Mouse (Mus musculus) ES-Bruce4 (cell line): ENCODE measurements around the gene Qrfpr. TPM values are rescaled to one million over a fixed set of nuclear protein-coding genes. Genes with fewer than 3 reads are reported as not detected.

Experiments used
- H3K27ac ChIP-seq: 2 replicates; pipeline ENCODE4 v1.5.1; 2012; ENCODE audit warnings: low read length, inconsistent platforms; ENCODE audit not compliant: insufficient read depth
- H3K27me3 ChIP-seq: 2 replicates; pipeline ENCODE4 v1.6.1; 2012; ENCODE audit warnings: mild to moderate bottlenecking, low read length, inconsistent platforms; ENCODE audit not compliant: control insufficient read depth, poor library complexity, insufficient read depth, severe bottlenecking
- H3K36me3 ChIP-seq: 2 replicates; pipeline ENCODE4 v1.6.1; 2012; ENCODE audit warnings: inconsistent platforms, mild to moderate bottlenecking, low read length, moderate library complexity; ENCODE audit not compliant: control insufficient read depth, poor library complexity, insufficient read depth, severe bottlenecking
- H3K4me1 ChIP-seq: one replicate; pipeline ENCODE4 v1.8.1; 2011; ENCODE audit warnings: low read length; ENCODE audit not compliant: control insufficient read depth, insufficient read depth
- H3K4me3 ChIP-seq: 2 replicates; pipeline ENCODE4 v1.5.1; 2011; ENCODE audit warnings: low read depth, mild to moderate bottlenecking, low read length
- H3K9ac ChIP-seq: 2 replicates; pipeline ENCODE4 v1.6.1; 2012; ENCODE audit warnings: low read depth, mild to moderate bottlenecking, inconsistent platforms; ENCODE audit not compliant: poor library complexity, severe bottlenecking
- H3K9me3 ChIP-seq: replicated peaks from 2 replicates; pipeline ENCODE4 v1.6.1; 2012; ENCODE audit warnings: mild to moderate bottlenecking, low read length, inconsistent platforms; ENCODE audit not compliant: control insufficient read depth, poor library complexity, insufficient read depth, severe bottlenecking
- CTCF ChIP-seq: IDR thresholded peaks from one replicate; pipeline ENCODE4 v1.8.1; 2011; ENCODE audit warnings: low read depth, low read length
- EP300 ChIP-seq: IDR thresholded peaks from 2 replicates; pipeline ENCODE4 v1.6.1; 2011; ENCODE audit warnings: low read depth, low read length; ENCODE audit not compliant: insufficient read depth
- POLR2A ChIP-seq: IDR thresholded peaks from one replicate; pipeline ENCODE4 v1.8.1; 2011; ENCODE audit warnings: low read length; ENCODE audit not compliant: insufficient read depth
- polyA plus RNA-seq: library from polyadenylated mRNA; stranded (reverse); fragments of >200 nt; gene quantifications from 2 replicates; pipeline ENCODE4 v1.2.4, GENCODE M21; 2011; ENCODE audit warnings: low read depth; ENCODE audit not compliant: missing spikeins, insufficient read depth, insufficient read length

Gene Qrfpr
- polyA plus RNA-seq, 1 experiment = not detected

DNA sequence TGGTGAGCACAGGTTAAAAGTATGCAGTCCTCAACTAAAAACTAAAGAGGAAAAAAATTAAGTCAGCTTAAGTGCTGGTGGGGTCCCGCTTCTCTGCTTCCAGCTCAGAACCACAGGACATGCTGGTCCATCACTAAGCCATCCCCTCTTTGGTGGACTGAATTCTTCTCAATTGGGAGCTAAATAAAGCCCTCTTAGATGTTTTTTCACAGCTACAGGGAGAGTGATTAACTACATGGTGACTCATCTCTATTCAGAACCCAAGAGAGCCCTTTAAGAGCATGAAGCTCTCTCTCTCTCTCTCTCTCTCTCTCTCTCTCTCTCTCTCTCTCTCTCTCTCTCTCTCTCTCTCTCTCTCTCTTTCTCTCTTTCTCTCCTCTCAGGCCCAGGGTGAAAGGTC lies 50.8 kb downstream of the Qrfpr start:
- no peak for TF ChIP-seq CTCF
- TF ChIP-seq EP300 = no peak
- TF ChIP-seq POLR2A = no peak
- H3K9me3 ChIP-seq = peaks cover 2% of the 10 kb centered on the region
- H3K9ac ChIP-seq = no peak overlapping the region
- H3K27me3 ChIP-seq = no peaks in the 10 kb centered on the region
- peaks cover 5% of the 10 kb centered on the region; the same call in 1 of the 2 replicates for H3K36me3 ChIP-seq
- no peak overlapping the region for H3K27ac ChIP-seq
- no peak overlapping the region for H3K4me3 ChIP-seq
- no peaks in the 10 kb centered on the region for H3K4me1 ChIP-seq

DNA sequence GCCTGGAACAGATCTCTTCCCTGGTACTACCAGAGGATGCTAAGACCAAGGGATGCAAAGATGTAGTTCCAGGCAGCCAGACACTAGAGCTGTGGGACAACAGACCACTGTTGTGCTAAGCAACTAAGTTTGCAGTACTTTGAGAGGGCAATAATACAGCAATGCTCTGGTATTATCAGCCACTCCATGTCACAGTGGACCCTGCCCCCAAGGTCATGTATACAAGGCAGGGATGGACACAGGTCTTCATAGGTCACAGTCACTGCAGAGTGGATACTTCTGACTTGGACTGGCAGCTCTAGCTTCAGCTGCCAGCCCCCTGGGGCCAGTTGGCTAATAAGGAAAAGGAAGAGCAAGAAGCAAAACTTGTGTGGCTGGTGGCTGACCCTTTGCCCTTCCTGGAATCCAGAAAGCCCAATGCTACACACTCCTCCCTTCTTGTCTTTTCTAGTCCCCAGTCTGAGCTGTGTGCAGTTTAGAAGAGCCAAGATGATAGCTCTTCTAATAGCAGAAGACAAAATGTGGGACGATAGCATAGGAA lies 51.4 kb downstream of the Qrfpr start:
- no peak overlapping the region for H3K9ac ChIP-seq
- H3K9me3 ChIP-seq = peaks cover 6% of the 10 kb centered on the region
- no peak for TF ChIP-seq CTCF
- TF ChIP-seq EP300 = no peak
- no peak for TF ChIP-seq POLR2A
- peaks cover 11% of the 10 kb centered on the region for H3K36me3 ChIP-seq
- no peaks in the 10 kb centered on the region for H3K27me3 ChIP-seq
- H3K4me3 ChIP-seq = no peak overlapping the region
- H3K27ac ChIP-seq = no peak overlapping the region
- H3K4me1 ChIP-seq = no peaks in the 10 kb centered on the region

DNA sequence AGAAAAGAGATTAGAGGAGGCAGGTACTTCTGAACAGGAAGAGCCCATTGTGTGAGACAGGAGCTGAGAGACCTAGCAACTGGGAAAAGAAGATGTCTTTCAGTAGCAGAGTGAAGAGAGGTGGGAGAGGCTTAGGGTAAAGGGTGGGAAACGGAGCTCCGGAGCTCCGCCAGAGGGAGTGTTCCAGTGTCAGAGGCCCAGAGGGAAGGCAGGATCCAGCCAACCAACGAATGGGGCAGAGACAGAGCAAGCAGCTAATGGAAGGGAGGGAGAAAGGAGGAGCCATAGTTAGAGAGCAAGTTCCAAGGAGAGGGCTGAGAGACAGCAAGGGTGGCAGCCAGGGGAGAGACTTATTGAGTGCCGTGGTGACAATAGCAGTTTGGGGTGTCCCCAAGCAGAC lies 66.8 kb downstream of the Qrfpr start:
- Histone ChIP-seq H3K9me3 (peaks cover 10% of the 10 kb centered on the region; the same call in 1 of the 2 replicates), H3K4me3 (no peak overlapping the region), H3K9ac (no peak overlapping the region), H3K4me1 (peaks cover 2% of the 10 kb centered on the region), H3K27me3 (no peaks in the 10 kb centered on the region), H3K27ac (no peak overlapping the region), H3K36me3 (peaks cover 8% of the 10 kb centered on the region)
- TF ChIP-seq CTCF (no peak), POLR2A (no peak), EP300 (no peak)

DNA sequence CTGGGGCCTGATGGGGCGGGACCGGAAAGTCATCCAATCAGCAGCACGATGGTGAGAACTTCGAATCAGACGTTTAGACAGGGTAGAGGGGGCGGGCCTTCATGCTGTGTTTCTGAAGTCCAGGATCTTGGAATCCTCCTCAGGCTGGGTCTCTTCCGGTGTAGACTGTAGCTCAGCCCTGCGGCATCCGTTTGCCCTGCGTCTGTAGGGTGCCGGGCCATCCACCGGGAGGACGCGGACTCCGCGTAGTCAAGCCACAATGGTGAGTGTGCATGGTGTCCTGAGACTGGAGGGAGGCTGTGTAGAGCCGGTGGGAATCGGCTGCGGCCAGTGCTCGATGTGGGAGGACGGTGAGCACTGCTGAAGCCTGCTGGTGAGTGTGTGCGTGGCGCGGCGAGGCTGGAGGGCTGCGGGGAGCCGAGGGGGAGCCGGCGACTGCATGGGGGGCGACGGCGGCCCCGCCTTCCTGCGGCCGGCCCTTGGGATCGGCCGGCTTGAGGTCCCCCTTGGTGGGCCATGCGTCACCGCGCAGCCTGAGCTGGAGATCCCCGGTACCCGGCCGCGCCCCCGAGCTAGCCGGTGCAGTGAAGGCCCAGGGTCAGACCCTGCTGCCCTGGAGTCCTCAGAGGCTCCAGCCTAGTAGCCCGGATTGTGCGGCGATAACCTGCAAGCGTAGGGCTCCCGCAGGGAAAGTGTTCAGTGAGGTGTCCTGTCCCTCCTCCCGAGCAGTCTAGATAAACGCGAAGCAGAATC lies 71.0 kb downstream of the Qrfpr start, which contains the start of gene D3Ertd254e:
D3Ertd254e (plus strand) TSS at position 84 of the 753 bp plus-strand sequence.
- no peaks in the 10 kb centered on the region for H3K27me3 ChIP-seq
- peaks cover 2% of the 10 kb centered on the region for H3K4me1 ChIP-seq
- H3K9ac ChIP-seq = peak within 1 kb of the TSS; percentile 64
- no peaks in the 10 kb centered on the region for H3K36me3 ChIP-seq
- no peak within 1 kb of the TSS for H3K27ac ChIP-seq
- no peaks in the 10 kb centered on the region for H3K9me3 ChIP-seq
- H3K4me3 ChIP-seq = peak within 1 kb of the TSS; percentile 80
- TF ChIP-seq POLR2A (peak; percentile 79), CTCF (no peak)

DNA sequence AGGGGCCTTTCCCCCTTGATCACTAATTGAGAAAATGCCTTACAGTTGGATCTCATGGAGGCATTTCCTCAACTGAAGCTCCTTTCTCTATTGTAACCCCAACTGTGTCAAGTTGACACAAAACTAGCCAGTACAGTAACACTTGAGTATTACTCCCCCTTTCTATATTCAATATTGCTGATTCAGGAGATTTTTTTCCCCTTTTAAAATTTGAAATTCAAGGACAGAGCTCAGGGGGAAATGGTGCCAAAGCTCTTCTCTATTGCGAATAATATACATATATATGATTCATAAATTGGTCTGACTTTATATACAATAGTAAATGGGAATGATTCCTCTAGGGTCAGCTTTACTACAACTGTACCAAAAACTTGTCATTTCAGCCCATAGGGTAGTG lies 71.6 kb downstream of the Qrfpr start:
- H3K27ac ChIP-seq = no peak overlapping the region
- H3K9ac ChIP-seq = no peak overlapping the region
- no peaks in the 10 kb centered on the region for H3K36me3 ChIP-seq
- peaks cover 2% of the 10 kb centered on the region for H3K4me1 ChIP-seq
- TF ChIP-seq CTCF = no peak
- no peak for TF ChIP-seq POLR2A
- no peak for TF ChIP-seq EP300
- no peaks in the 10 kb centered on the region for H3K9me3 ChIP-seq
- H3K27me3 ChIP-seq = no peaks in the 10 kb centered on the region
- H3K4me3 ChIP-seq = no peak overlapping the region

DNA sequence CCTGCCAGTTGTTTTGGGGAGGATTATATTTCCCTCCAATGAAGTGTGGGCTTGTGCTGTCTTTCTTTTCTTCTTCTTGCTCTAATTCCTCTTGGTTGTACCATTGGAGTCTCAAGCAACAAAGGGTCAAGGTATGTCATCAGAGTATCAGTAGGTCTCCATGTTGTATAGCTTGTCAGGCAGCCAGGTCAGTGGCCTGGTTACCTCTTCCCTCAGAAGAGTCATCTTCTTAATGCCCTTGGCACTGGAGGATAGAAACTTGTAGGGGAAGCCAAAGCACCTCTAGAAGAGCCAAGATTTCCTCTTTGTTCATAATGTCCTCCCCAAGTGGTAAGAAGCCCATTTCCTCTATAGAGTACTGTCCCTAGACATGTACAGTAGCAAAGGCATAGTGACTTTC lies 83.1 kb downstream of the Qrfpr start:
- Histone ChIP-seq H3K9ac (no peak overlapping the region), H3K9me3 (no peaks in the 10 kb centered on the region), H3K4me1 (no peaks in the 10 kb centered on the region), H3K27ac (no peak overlapping the region), H3K36me3 (no peaks in the 10 kb centered on the region), H3K4me3 (no peak overlapping the region), H3K27me3 (no peaks in the 10 kb centered on the region)
- TF ChIP-seq CTCF (no peak), EP300 (no peak), POLR2A (no peak)
